Mouse (Mus musculus) midbrain, embryonic 16.5 days (tissue): Measurements from ENCODE around the gene Rpl4. TPM values are rescaled to one million over a fixed set of nuclear protein-coding genes. Genes with fewer than 3 reads are reported as not detected.
"Not testable (repeated sequence)": the region's sequence is repeated elsewhere in the genome, so short reads cannot be mapped to it uniquely, and the experiment has no call there.

ENCODE experiments used
- ATAC-seq: fragments of 200-750 bp; cut with Nextera tagmentation; 2 replicates; pipeline ENCODE4 v1.8.0; 2017; ENCODE audit warnings: moderate TSS enrichment
- H3K27ac ChIP-seq: fragments of 300-500 bp; sonication (generic); 2 replicates; pipeline ENCODE4 v1.5.1; 2014; ENCODE audit warnings: mild to moderate bottlenecking, low read length, mixed read lengths
- H3K27me3 ChIP-seq: fragments of 300-500 bp; sonication (generic); 2 replicates; pipeline ENCODE4 v1.6.1; 2014; ENCODE audit warnings: low read depth, low read length, mixed read lengths; ENCODE audit not compliant: control insufficient read depth, insufficient read depth
- H3K36me3 ChIP-seq: fragments of 300-500 bp; sonication (generic); 2 replicates; pipeline ENCODE4 v1.6.1; 2014; ENCODE audit warnings: mild to moderate bottlenecking, low read length, moderate library complexity, mixed read lengths; ENCODE audit not compliant: control insufficient read depth, insufficient read depth
- H3K4me1 ChIP-seq: fragments of 300-500 bp; sonication (generic); 2 replicates; pipeline ENCODE4 v1.6.1; 2014; ENCODE audit warnings: mild to moderate bottlenecking, low read length, mixed read lengths; ENCODE audit not compliant: control insufficient read depth, insufficient read depth
- H3K4me2 ChIP-seq: fragments of 300-500 bp; sonication (generic); 2 replicates; pipeline ENCODE4 v1.6.1; 2014; ENCODE audit warnings: mild to moderate bottlenecking, low read length, mixed read lengths
- H3K4me3 ChIP-seq: fragments of 300-500 bp; sonication (generic); 2 replicates; pipeline ENCODE4 v1.5.1; 2014; ENCODE audit warnings: low read depth, mild to moderate bottlenecking, low read length, moderate library complexity, mixed read lengths
- H3K9ac ChIP-seq: fragments of 300-500 bp; sonication (generic); 2 replicates; pipeline ENCODE4 v1.6.1; 2014; ENCODE audit warnings: low read depth, low read length, mixed read lengths
- H3K9me3 ChIP-seq: fragments of 300-500 bp; sonication (generic); replicated peaks from 2 replicates; pipeline ENCODE4 v1.6.1; 2014; ENCODE audit warnings: mild to moderate bottlenecking, low read length, mixed read lengths; ENCODE audit not compliant: control insufficient read depth, poor library complexity, severe bottlenecking
- WGBS: fragments of 180-500 bp; shearing (Covaris S2); extraction: QIAGEN DNeasy Blood & Tissue Kit; methylation state at CpG from one replicate; pipeline ENCODE4 v1.1.7; 2014; 5-methylcytosine and 5-hydroxymethylcytosine counted together
- polyA plus RNA-seq: library from polyadenylated mRNA; unstranded; fragments of >200 nt; fragmentation: Nextera tagmentation; extraction: Ambion mirVana; gene quantifications from 2 replicates; pipeline ENCODE4 v1.2.1, GENCODE M21; 2015

Gene Rpl4
- polyA plus RNA-seq, 1 experiment from 2014 or later, result 564 TPM

DNA sequence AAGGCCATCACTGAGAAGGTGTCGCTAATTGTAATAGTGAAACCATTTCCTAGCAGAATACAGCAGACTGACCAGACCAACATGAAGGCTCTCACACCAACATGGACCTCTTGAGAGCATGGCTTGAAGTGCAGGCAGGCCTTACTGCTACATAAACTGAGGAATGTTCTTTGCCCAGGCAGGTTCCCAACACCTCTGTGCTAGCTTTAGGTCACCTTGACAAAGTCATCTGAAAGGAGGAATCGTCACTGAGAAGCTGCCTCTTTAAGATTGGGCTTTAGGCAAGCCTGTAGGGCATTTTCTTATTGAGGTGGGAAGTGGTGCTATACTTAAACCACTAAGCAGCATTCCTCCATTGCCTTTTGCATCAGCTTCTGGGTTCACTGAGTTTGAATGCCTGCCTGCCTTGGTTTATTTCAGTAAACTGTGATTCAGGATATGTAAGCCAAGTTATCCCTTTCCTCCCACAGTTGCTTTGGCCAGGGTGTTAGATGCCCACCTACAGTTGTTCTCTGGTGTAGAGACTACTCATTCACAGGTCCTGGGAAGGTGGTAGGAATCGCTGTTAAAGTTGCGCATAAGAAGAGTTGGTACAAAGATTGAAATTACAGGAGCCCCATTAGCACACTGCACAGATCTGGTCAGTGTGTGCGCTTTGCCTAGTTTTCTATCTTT, 11.1 kb downstream of the Rpl4 start:
- no peak overlapping the region for H3K4me2 ChIP-seq
- H3K4me1 ChIP-seq, result peaks cover 9% of the 10 kb centered on the region
- H3K4me3 ChIP-seq, result no peak overlapping the region
- no peak overlapping the region for H3K9ac ChIP-seq
- ATAC-seq, result no peak
- no peak overlapping the region for H3K27ac ChIP-seq
- 93% methylated on average over 5 of the region's 5 CpGs for WGBS
- H3K36me3 ChIP-seq, result peaks cover 13% of the 10 kb centered on the region
- no peaks in the 10 kb centered on the region for H3K9me3 ChIP-seq
- H3K27me3 ChIP-seq, result no peaks in the 10 kb centered on the region

DNA sequence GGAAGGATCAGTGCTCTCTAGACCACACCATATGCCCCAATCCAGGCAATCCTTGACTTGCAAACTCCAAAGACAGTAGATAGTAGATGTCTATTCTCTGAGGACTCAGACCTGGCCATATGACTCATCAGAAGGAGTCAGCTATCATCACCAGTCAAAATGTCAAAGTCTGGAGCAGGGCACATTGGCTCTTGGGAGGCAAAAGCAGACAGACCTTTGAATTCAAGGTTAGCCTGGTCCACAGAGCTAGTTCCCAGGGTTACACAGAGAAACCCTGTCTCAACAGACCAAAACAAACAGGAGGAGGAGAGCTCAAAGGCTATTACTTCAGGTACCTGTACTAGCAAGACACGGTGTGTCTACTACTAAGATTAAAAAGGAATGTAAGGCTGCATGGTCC, 20.7 kb downstream of the Rpl4 start:
- Histone ChIP-seq H3K36me3 (peaks cover 15% of the 10 kb centered on the region), H3K27ac (no peak overlapping the region), H3K4me2 (no peak overlapping the region), H3K4me1 (no peaks in the 10 kb centered on the region), H3K27me3 (no peaks in the 10 kb centered on the region), H3K9me3 (no peaks in the 10 kb centered on the region), H3K9ac (no peak overlapping the region), H3K4me3 (no peak overlapping the region)
- ATAC-seq, result no peak
- 100% methylated on average over 1 of the region's 1 CpGs for WGBS

DNA sequence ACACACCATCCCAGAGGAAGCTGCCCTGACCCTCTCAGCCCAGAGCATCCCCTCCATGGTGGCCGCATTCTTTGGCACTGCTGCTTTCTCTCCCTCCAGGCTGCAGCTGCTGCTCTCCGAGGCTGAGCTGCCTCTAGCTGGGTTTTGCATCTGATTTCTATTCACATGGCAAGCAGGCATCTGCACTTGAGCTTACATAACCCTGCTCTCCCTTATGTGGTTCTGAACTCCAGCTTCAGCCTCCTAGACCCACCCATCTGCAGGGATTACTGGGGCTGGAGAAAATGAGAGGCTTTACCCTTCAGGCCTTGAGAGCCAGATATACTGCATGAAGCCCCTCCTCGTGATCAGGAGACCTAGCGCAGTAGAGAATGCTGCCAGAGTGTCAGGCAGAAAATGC, 22.4 kb downstream of the Rpl4 start:
- Histone ChIP-seq H3K4me1 (no peaks in the 10 kb centered on the region), H3K4me2 (no peak overlapping the region), H3K9me3 (no peaks in the 10 kb centered on the region), H3K27me3 (no peaks in the 10 kb centered on the region), H3K36me3 (peaks cover 9% of the 10 kb centered on the region; the same call in 1 of the 2 replicates), H3K27ac (no peak overlapping the region), H3K9ac (no peak overlapping the region), H3K4me3 (no peak overlapping the region)
- 77% methylated on average over 4 of the region's 4 CpGs for WGBS
- ATAC-seq, result no peak

DNA sequence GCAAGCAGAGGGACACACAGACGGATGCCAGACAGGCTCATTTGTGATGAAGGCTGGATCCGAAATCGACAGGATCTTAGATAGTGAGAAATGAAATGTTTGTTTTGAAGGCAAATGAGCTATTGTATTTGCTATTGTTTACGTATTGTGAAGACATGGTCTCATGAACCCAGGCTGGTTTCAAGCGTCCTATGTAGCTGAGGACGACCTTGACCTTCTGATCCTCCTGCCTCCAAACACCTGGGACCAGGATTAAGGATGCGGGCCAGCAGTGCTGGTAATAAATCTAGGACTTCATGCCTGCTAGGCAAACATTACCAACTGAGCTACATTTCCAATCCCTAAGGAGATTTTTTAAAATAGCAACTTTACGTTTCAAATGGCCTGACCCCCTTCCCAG, 24.3 kb downstream of the Rpl4 start:
- Histone ChIP-seq H3K4me1 (no peaks in the 10 kb centered on the region), H3K9me3 (no peaks in the 10 kb centered on the region), H3K4me3 (no peak overlapping the region), H3K4me2 (no peak overlapping the region), H3K9ac (no peak overlapping the region), H3K27ac (no peak overlapping the region), H3K27me3 (no peaks in the 10 kb centered on the region), H3K36me3 (0 out of 2 replicates have a peak, but pooled peaks cover under 1% of the 10 kb centered on the region)
- no peak for ATAC-seq
- 88% methylated on average over 8 of the region's 8 CpGs for WGBS

GRCm38 (mm10) chr9:64198068-64198762, 25.0 kb downstream of the Rpl4 start:
- Histone ChIP-seq H3K4me3 (no peak overlapping the region), H3K9me3 (no peaks in the 10 kb centered on the region), H3K27me3 (no peaks in the 10 kb centered on the region), H3K9ac (no peak overlapping the region), H3K27ac (no peak overlapping the region), H3K4me2 (no peak overlapping the region), H3K4me1 (no peaks in the 10 kb centered on the region), H3K36me3 (no peaks in the 10 kb centered on the region)
- ATAC-seq, result no peak
- WGBS, result 90% methylated on average over 5 of the region's 5 CpGs

- H3K27ac ChIP-seq, H3K4me2 ChIP-seq, H3K9me3 ChIP-seq, H3K4me3 ChIP-seq, H3K9ac ChIP-seq, H3K27me3 ChIP-seq, ATAC-seq, H3K4me1 ChIP-seq, H3K36me3 ChIP-seq: not testable (repeated sequence)
- 90% methylated on average over 7 of the region's 7 CpGs for WGBS
These were observed 25.7 kb downstream of the Rpl4 start for GRCm38 (mm10) chr9:64198763-64199418.

DNA sequence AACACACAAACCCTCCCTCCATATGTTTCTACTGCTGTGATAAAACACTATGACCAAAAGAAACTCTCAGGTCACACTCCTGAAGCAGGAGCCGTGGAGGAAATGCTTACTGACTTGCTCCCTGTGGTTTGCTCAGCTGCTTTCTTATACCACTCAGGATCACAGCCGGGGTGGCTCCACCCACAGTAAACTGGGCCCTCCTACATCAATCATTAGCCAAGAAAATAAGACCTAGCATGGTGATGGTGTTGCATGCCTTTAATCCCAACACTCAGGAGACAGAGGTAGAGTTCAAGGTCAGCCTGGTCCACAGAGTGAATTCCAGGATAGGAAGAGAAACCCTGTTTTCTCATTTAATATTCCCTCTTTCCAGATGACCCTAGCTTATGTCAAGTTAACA, 26.7 kb downstream of the Rpl4 start:
- Histone ChIP-seq H3K4me2 (no peak overlapping the region), H3K27me3 (no peaks in the 10 kb centered on the region), H3K4me3 (no peak overlapping the region), H3K4me1 (no peaks in the 10 kb centered on the region), H3K9me3 (no peaks in the 10 kb centered on the region), H3K27ac (no peak overlapping the region), H3K9ac (no peak overlapping the region), H3K36me3 (no peaks in the 10 kb centered on the region; the same call in 1 of the 2 replicates)
- WGBS, result 89% methylated on average over 2 of the region's 2 CpGs
- ATAC-seq, result no peak

- no peaks in the 10 kb centered on the region for H3K27me3 ChIP-seq
- no peak overlapping the region for H3K4me3 ChIP-seq
- no peak overlapping the region for H3K27ac ChIP-seq
- no peaks in the 10 kb centered on the region for H3K9me3 ChIP-seq
- H3K4me1 ChIP-seq, result no peaks in the 10 kb centered on the region
- H3K4me2 ChIP-seq, result no peak overlapping the region
- H3K9ac ChIP-seq, result no peak overlapping the region
- no peak for ATAC-seq
- peaks cover 2% of the 10 kb centered on the region; the same call in 1 of the 2 replicates for H3K36me3 ChIP-seq
These were observed 29.2 kb downstream of the Rpl4 start for GRCm38 (mm10) chr9:64202331-64202730.

GRCm38 (mm10) chr9:64202866-64203265, 29.7 kb downstream of the Rpl4 start:
- no peak overlapping the region for H3K9ac ChIP-seq
- H3K4me1 ChIP-seq, result no peaks in the 10 kb centered on the region
- H3K27ac ChIP-seq, result no peak overlapping the region
- peaks cover 2% of the 10 kb centered on the region; the same call in 1 of the 2 replicates for H3K36me3 ChIP-seq
- H3K4me2 ChIP-seq, result no peak overlapping the region
- H3K27me3 ChIP-seq, result no peaks in the 10 kb centered on the region
- H3K4me3 ChIP-seq, result no peak overlapping the region
- ATAC-seq, result no peak
- H3K9me3 ChIP-seq, result no peaks in the 10 kb centered on the region
